Mouse (Mus musculus): ENCODE data around the gene Psma3. TPM values are rescaled to one million over a fixed set of nuclear protein-coding genes. Genes with fewer than 3 reads are reported as not detected.
"Not testable (repeated sequence)": the region's sequence is repeated elsewhere in the genome, so short reads cannot be mapped to it uniquely, and the experiment has no call there.

Gene Psma3
- total and polyA plus RNA-seq, 2 experiments from 2014 or later: 116 to 509 TPM

DNA sequence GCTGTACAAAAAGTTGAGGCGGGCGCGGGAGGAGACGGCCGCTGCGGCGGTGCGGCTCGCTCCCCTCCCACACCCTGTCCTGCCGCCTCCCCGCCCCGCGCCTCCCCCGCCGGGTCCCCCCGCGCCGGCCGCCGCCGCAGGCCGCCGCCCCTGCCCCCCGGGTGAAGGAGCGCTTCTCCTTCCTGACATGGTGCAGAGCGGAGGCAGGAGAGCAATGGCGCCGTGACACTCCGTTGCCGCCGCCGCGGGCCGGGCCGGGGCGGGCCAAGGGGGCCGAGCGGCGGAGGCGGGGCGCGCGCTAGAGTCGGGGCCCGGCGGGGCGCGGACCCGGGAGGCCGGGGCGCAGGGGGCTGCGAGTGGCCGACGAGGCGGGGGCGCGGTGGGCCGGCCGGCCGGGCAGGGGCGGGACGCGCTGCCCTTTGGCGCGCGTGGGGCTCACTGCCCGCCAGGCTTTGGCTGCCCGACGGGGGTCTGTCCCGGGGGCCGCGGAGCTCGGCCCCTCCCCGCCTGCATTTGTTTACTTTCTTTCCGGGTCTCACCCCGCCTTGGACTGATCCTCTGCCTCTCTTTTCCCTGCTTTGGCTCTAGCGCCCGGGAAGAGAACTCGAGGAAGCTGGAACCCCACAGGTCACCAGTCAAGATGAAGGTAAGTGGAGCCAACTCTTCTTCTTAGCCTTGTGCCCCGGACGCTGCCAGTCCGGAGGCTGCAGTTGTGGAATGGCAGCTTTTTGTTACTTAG is 42.3 kb downstream of the Psma3 start:
- Histone ChIP-seq H3K9me3 (ENCODE audit: low read length) (no peaks in the 10 kb centered on the region), H3K9ac (replicated peaks; ENCODE audit: low read length, poor library complexity, severe bottlenecking) (peak overlapping the region; percentile 71), H3K27ac (ENCODE audit: low read depth, low read length) (peak overlapping the region; percentile 85), H3K4me1 (ENCODE audit: insufficient read depth, low read length) (0 out of 2 replicates have a peak, but pooled peaks cover 2% of the 10 kb centered on the region), H3K27me3 (ENCODE audit: insufficient read depth, low read length) (no peaks in the 10 kb centered on the region), H3K4me3 (ENCODE audit: low read depth, low read length) (peak overlapping the region; percentile 96), H3K36me3 (ENCODE audit: insufficient read depth, low read length) (peaks cover 5% of the 10 kb centered on the region; the same call in 1 of the 2 replicates), H3K4me2 (ENCODE audit: low read depth, low read length, poor library complexity, severe bottlenecking) (peak overlapping the region; percentile 90)
- TF ChIP-seq CTCF (IDR thresholded peaks at IDR 0.05): no peak
- DNase-seq (ENCODE audit: low spot score) (peak; percentile 19), ATAC-seq (ENCODE audit: low FRiP score) (0 out of 2 replicates have a peak, but pooled peaks have one; percentile 0)
- WGBS: under 1% methylated on average over 49 of the region's 82 CpGs

DNA sequence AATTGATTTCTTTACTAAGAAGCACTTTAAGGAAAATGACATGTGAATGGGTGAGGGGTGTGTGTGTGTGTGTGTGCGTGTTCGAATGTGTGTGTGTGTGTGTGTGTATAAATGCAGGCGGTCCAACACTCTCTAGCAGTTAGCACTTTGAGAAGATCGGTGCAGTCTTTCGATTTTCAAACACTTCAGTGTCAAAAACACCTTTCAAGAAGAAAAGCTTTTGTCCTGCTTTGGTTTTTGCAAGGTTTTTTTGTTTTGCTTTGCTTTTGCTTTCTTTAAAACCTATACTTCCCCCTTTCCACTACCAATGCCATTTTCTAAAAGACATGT is 42.8 kb downstream of the Psma3 start:
- Histone ChIP-seq H3K9ac (replicated peaks; ENCODE audit: low read length, poor library complexity, severe bottlenecking) (peak overlapping the region; percentile 71), H3K4me1 (ENCODE audit: insufficient read depth, low read length) (0 out of 2 replicates have a peak, but pooled peaks cover 2% of the 10 kb centered on the region), H3K36me3 (ENCODE audit: insufficient read depth, low read length) (peaks cover 8% of the 10 kb centered on the region; the same call in 1 of the 2 replicates), H3K27me3 (ENCODE audit: insufficient read depth, low read length) (no peaks in the 10 kb centered on the region), H3K4me2 (ENCODE audit: low read depth, low read length, poor library complexity, severe bottlenecking) (peak overlapping the region; percentile 90), H3K4me3 (ENCODE audit: low read depth, low read length) (peak overlapping the region; percentile 96), H3K9me3 (ENCODE audit: low read length) (no peaks in the 10 kb centered on the region), H3K27ac (ENCODE audit: low read depth, low read length) (peak overlapping the region; percentile 85; the same call in 1 of the 2 replicates)
- no peak for TF ChIP-seq CTCF (IDR thresholded peaks at IDR 0.05)
- ATAC-seq (ENCODE audit: low FRiP score) (no peak), DNase-seq (ENCODE audit: low spot score) (no peak)
- WGBS: 13% methylated on average over 5 of the region's 5 CpGs

- Histone ChIP-seq H3K36me3 (ENCODE audit: insufficient read depth, low read length) (peaks cover 11% of the 10 kb centered on the region; the same call in 1 of the 2 replicates), H3K4me2 (ENCODE audit: low read depth, low read length, poor library complexity, severe bottlenecking) (no peak overlapping the region), H3K27ac (ENCODE audit: low read depth, low read length) (no peak overlapping the region), H3K27me3 (ENCODE audit: insufficient read depth, low read length) (no peaks in the 10 kb centered on the region), H3K4me1 (ENCODE audit: insufficient read depth, low read length) (0 out of 2 replicates have a peak, but pooled peaks cover 2% of the 10 kb centered on the region), H3K9ac (replicated peaks; ENCODE audit: low read length, poor library complexity, severe bottlenecking) (no peak overlapping the region), H3K4me3 (ENCODE audit: low read depth, low read length) (no peak overlapping the region), H3K9me3 (ENCODE audit: low read length) (no peaks in the 10 kb centered on the region)
- TF ChIP-seq CTCF (IDR thresholded peaks at IDR 0.05): no peak
- no peak for DNase-seq (ENCODE audit: low spot score)
- 87% methylated on average over 10 of the region's 10 CpGs for WGBS
- no peak for ATAC-seq (ENCODE audit: low FRiP score)
Observed at GRCm38 (mm10) chr12:71017827-71018226, 43.4 kb downstream of the Psma3 start.

DNA sequence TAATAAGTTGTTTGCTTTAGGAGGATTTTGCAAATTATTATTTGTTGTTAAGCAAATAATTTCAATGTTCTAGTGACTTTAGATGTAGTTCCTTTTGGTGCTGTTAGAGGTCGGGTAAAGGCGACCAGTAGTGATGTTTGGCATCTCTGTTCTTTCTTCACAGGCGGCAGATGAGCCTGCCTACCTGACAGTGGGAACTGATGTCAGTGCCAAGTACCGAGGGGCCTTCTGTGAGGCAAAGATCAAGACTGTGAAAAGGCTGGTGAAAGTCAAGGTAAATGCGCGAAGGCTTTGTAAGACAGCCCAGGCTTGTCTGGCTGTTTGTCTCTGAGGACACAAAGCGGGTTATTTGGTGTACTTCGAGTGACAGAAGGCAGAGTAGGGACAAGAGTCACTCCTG is 44.8 kb downstream of the Psma3 start:
- Histone ChIP-seq H3K4me3 (ENCODE audit: low read depth, low read length) (no peak overlapping the region), H3K9ac (replicated peaks; ENCODE audit: low read length, poor library complexity, severe bottlenecking) (no peak overlapping the region), H3K36me3 (ENCODE audit: insufficient read depth, low read length) (peaks cover 13% of the 10 kb centered on the region; the same call in 1 of the 2 replicates), H3K4me2 (ENCODE audit: low read depth, low read length, poor library complexity, severe bottlenecking) (no peak overlapping the region), H3K27me3 (ENCODE audit: insufficient read depth, low read length) (no peaks in the 10 kb centered on the region), H3K4me1 (ENCODE audit: insufficient read depth, low read length) (0 out of 2 replicates have a peak, but pooled peaks cover under 1% of the 10 kb centered on the region), H3K27ac (ENCODE audit: low read depth, low read length) (no peak overlapping the region), H3K9me3 (ENCODE audit: low read length) (no peaks in the 10 kb centered on the region)
- TF ChIP-seq CTCF (IDR thresholded peaks at IDR 0.05): no peak
- no peak for DNase-seq (ENCODE audit: low spot score)
- no peak for ATAC-seq (ENCODE audit: low FRiP score)
- 89% methylated on average over 8 of the region's 8 CpGs for WGBS

GRCm38 (mm10) chr12:71024411-71024810 is 50.0 kb downstream of the Psma3 start:
- no peaks in the 10 kb centered on the region for H3K4me1 ChIP-seq (ENCODE audit: insufficient read depth, low read length)
- ATAC-seq (ENCODE audit: low FRiP score) (no peak), DNase-seq (ENCODE audit: low spot score) (no peak)
- H3K36me3 ChIP-seq (ENCODE audit: insufficient read depth, low read length): peaks cover 25% of the 10 kb centered on the region
- H3K9ac ChIP-seq (replicated peaks; ENCODE audit: low read length, poor library complexity, severe bottlenecking): no peak overlapping the region
- no peaks in the 10 kb centered on the region for H3K9me3 ChIP-seq (ENCODE audit: low read length)
- H3K27me3 ChIP-seq (ENCODE audit: insufficient read depth, low read length): no peaks in the 10 kb centered on the region
- H3K27ac ChIP-seq (ENCODE audit: low read depth, low read length): no peak overlapping the region
- no peak overlapping the region for H3K4me2 ChIP-seq (ENCODE audit: low read depth, low read length, poor library complexity, severe bottlenecking)
- no peak for TF ChIP-seq CTCF (IDR thresholded peaks at IDR 0.05)
- WGBS: 95% methylated on average over 10 of the region's 10 CpGs
- no peak overlapping the region for H3K4me3 ChIP-seq (ENCODE audit: low read depth, low read length)

GRCm38 (mm10) chr12:71028265-71028664 is 53.8 kb downstream of the Psma3 start:
- 92% methylated on average over 8 of the region's 8 CpGs for WGBS
- not testable (repeated sequence) for DNase-seq (ENCODE audit: low spot score); H3K9me3 ChIP-seq (ENCODE audit: low read length); H3K4me2 ChIP-seq (ENCODE audit: low read depth, low read length, poor library complexity, severe bottlenecking); ATAC-seq (ENCODE audit: low FRiP score); H3K4me1 ChIP-seq (ENCODE audit: insufficient read depth, low read length); H3K9ac ChIP-seq (replicated peaks; ENCODE audit: low read length, poor library complexity, severe bottlenecking); H3K27ac ChIP-seq (ENCODE audit: low read depth, low read length); H3K27me3 ChIP-seq (ENCODE audit: insufficient read depth, low read length); H3K4me3 ChIP-seq (ENCODE audit: low read depth, low read length)
- peaks cover 32% of the 10 kb centered on the region for H3K36me3 ChIP-seq (ENCODE audit: insufficient read depth, low read length)

Data from midbrain, postnatal 0 days (tissue).